Mouse (Mus musculus) spleen, adult 2 months (tissue): ENCODE measurements around the gene Loxl4.

Experiments
- CTCF ChIP-seq: fragments of 200-500 bp; IDR thresholded peaks from 2 replicates; pipeline ENCODE4 v1.5.1; 2011; ENCODE audit warnings: mild to moderate bottlenecking, inconsistent platforms; ENCODE audit not compliant: insufficient read depth, insufficient read length, insufficient replicate concordance; ENCODE audit errors: extremely low read depth
- POLR2A ChIP-seq: fragments of 200-500 bp; IDR thresholded peaks from 2 replicates; pipeline ENCODE4 v1.6.1; 2011; ENCODE audit warnings: low read depth, low read length, inconsistent platforms

GRCm38 (mm10) chr19:42602041-42602440 is 10.6 kb downstream of the Loxl4 start:
- no peak for TF ChIP-seq CTCF
- TF ChIP-seq POLR2A: no peak
